Mouse (Mus musculus) midbrain, embryonic 13.5 days (tissue): ENCODE measurements at regions not wholly inside any gene's neighbourhood (a gene's known extent, or its start where the extent isn't known, plus 50 kb on each side); places are given as distances from the start of the nearest gene placed in this dataset.

Experiments used
- ATAC-seq: fragments of 200-750 bp; cut with Nextera tagmentation; 2 replicates; pipeline ENCODE4 v1.8.0; 2017; ENCODE audit warnings: mild to moderate bottlenecking, moderate TSS enrichment, moderate library complexity
- H3K27ac ChIP-seq: fragments of 300-500 bp; sonication (generic); 2 replicates; pipeline ENCODE4 v1.5.1; 2015; ENCODE audit warnings: inconsistent platforms, mild to moderate bottlenecking, moderate library complexity
- H3K27me3 ChIP-seq: fragments of 300-500 bp; sonication (generic); 2 replicates; pipeline ENCODE4 v1.6.1; 2015; ENCODE audit warnings: mild to moderate bottlenecking, inconsistent platforms
- H3K36me3 ChIP-seq: fragments of 300-500 bp; sonication (generic); 2 replicates; pipeline ENCODE4 v1.6.1; 2015; ENCODE audit warnings: mild to moderate bottlenecking, inconsistent platforms
- H3K4me1 ChIP-seq: fragments of 300-500 bp; sonication (generic); replicated peaks from 2 replicates; pipeline ENCODE4 v1.6.1; 2015; ENCODE audit warnings: inconsistent platforms
- H3K4me2 ChIP-seq: fragments of 300-500 bp; sonication (generic); replicated peaks from 2 replicates; pipeline ENCODE4 v1.6.1; 2015; ENCODE audit warnings: moderate library complexity, mild to moderate bottlenecking, inconsistent platforms
- H3K4me3 ChIP-seq: fragments of 300-500 bp; sonication (generic); replicated peaks from 2 replicates; pipeline ENCODE4 v1.5.1; 2015; ENCODE audit warnings: mild to moderate bottlenecking, inconsistent platforms
- H3K9ac ChIP-seq: fragments of 300-500 bp; sonication (generic); replicated peaks from 2 replicates; pipeline ENCODE4 v1.6.1; 2015; ENCODE audit warnings: mild to moderate bottlenecking, inconsistent platforms
- H3K9me3 ChIP-seq: fragments of 300-500 bp; sonication (generic); 2 replicates; pipeline ENCODE4 v1.6.1; 2016; ENCODE audit warnings: mild to moderate bottlenecking, inconsistent platforms
- WGBS: fragments of 180-500 bp; shearing (Covaris S2); methylation state at CpG from one replicate; pipeline ENCODE4 v1.1.7; 2015; 5-methylcytosine and 5-hydroxymethylcytosine counted together

- no peaks in the 10 kb centered on the region for H3K27me3 ChIP-seq
- no peaks in the 10 kb centered on the region for H3K36me3 ChIP-seq
- no peaks in the 10 kb centered on the region for H3K4me1 ChIP-seq
- no peak overlapping the region for H3K4me3 ChIP-seq
- no peaks in the 10 kb centered on the region for H3K9me3 ChIP-seq
- H3K9ac ChIP-seq: no peak overlapping the region
- no peak overlapping the region for H3K4me2 ChIP-seq
- no peak overlapping the region for H3K27ac ChIP-seq
- 94% methylated on average over 6 of the region's 6 CpGs for WGBS
- ATAC-seq: no peak
Observed at GRCm38 (mm10) chr5:47794639-47795272, 188.2 kb upstream of the Slit2 start.

GRCm38 (mm10) chr5:47795273-47795672 is 187.7 kb upstream of the Slit2 start:
- Histone ChIP-seq H3K27ac (no peak overlapping the region), H3K9me3 (no peaks in the 10 kb centered on the region)
- 88% methylated on average over 3 of the region's 3 CpGs for WGBS

GRCm38 (mm10) chr5:47820936-47821335 is 162.0 kb upstream of the Slit2 start:
- no peaks in the 10 kb centered on the region for H3K36me3 ChIP-seq
- H3K4me2 ChIP-seq: no peak overlapping the region
- ATAC-seq: no peak
- H3K27me3 ChIP-seq: no peaks in the 10 kb centered on the region
- no peak overlapping the region for H3K9ac ChIP-seq
- H3K4me1 ChIP-seq: no peaks in the 10 kb centered on the region
- no peaks in the 10 kb centered on the region for H3K9me3 ChIP-seq
- 91% methylated on average over 1 of the region's 1 CpGs for WGBS
- no peak overlapping the region for H3K4me3 ChIP-seq
- no peak overlapping the region for H3K27ac ChIP-seq

More at GRCm38 (mm10) chr5:47795273-47795672, 187.7 kb upstream of the Slit2 start:
- Histone ChIP-seq H3K4me2 (no peak overlapping the region), H3K27me3 (no peaks in the 10 kb centered on the region), H3K36me3 (no peaks in the 10 kb centered on the region), H3K4me3 (no peak overlapping the region), H3K4me1 (no peaks in the 10 kb centered on the region), H3K9ac (no peak overlapping the region)
- no peak for ATAC-seq

- no peak overlapping the region for H3K27ac ChIP-seq
- 92% methylated on average over 3 of the region's 3 CpGs for WGBS
- no peak for ATAC-seq
Observed at GRCm38 (mm10) chr5:47837998-47838397, 144.9 kb upstream of the Slit2 start.

GRCm38 (mm10) chr5:47869701-47870100 is 113.2 kb upstream of the Slit2 start:
- H3K4me2 ChIP-seq: no peak overlapping the region
- H3K4me1 ChIP-seq: no peaks in the 10 kb centered on the region
- no peaks in the 10 kb centered on the region for H3K27me3 ChIP-seq
- no peaks in the 10 kb centered on the region for H3K9me3 ChIP-seq
- H3K36me3 ChIP-seq: no peaks in the 10 kb centered on the region
- ATAC-seq: peak; percentile 43; the same call in 1 of the 2 replicates
- H3K27ac ChIP-seq: no peak overlapping the region
- no peak overlapping the region for H3K4me3 ChIP-seq
- no peak overlapping the region for H3K9ac ChIP-seq
- 37% methylated on average over 5 of the region's 5 CpGs for WGBS

More at GRCm38 (mm10) chr5:47837998-47838397, 144.9 kb upstream of the Slit2 start:
- Histone ChIP-seq H3K27me3 (no peaks in the 10 kb centered on the region), H3K9me3 (no peaks in the 10 kb centered on the region), H3K4me3 (no peak overlapping the region), H3K4me2 (no peak overlapping the region), H3K36me3 (no peaks in the 10 kb centered on the region), H3K4me1 (no peaks in the 10 kb centered on the region), H3K9ac (no peak overlapping the region)
